ENCODE assay signal across 30 mouse cellular contexts in genomic region chr9:22162912-22163311, GRCm38 (mm10). TPM values are rescaled to one million over a fixed set of nuclear protein-coding genes. Genes with fewer than 3 reads are reported as not detected.
"Had no signal": no experiment of that assay in that cellular context is flagged by ENCODE, and none has a peak within 500 bp of the region (broad histone marks: within the 10 kb centered on the region; RNA-seq: fewer than 3 reads in every experiment).

No protein-coding gene starts in this region.

- ATAC-seq: forebrain, postnatal 0 days; hindbrain, embryonic 16.5 days; inflammation-experienced regulatory T-cells, adult 6 months had no signal

- H3K36me3 ChIP-seq: heart, embryonic 12.5 days; intestine, embryonic 15.5 days had no signal

- H3K27me3 ChIP-seq: intestine, embryonic 15.5 days had no signal

- H3K9ac ChIP-seq: forebrain, postnatal 0 days; heart, embryonic 12.5 days; hindbrain, embryonic 12.5 days; hindbrain, embryonic 14.5 days; intestine, embryonic 15.5 days; limb, embryonic 12.5 days; liver, embryonic 13.5 days had no signal

- DNase-seq: forebrain, postnatal 0 days; gastrocnemius, postnatal 14 days; gastrocnemius, postnatal 36 days; heart, adult 18-20 months; heart, postnatal 10 days; heart, postnatal 4 days; kidney, adult 18-20 months; kidney, adult 8-10 months; kidney, postnatal 14 days; kidney, postnatal 36 days; liver; liver, embryonic 13.5 days had no signal

- H3K9me3 ChIP-seq: intestine, embryonic 15.5 days; limb, embryonic 10.5 days; liver, embryonic 13.5 days had no signal

- H3K4me3 ChIP-seq: heart, embryonic 12.5 days; hindbrain, embryonic 10.5 days; hindbrain, embryonic 12.5 days; intestine, embryonic 15.5 days; layer of hippocampus, adult 2 months; left cerebral cortex, adult 2 months; limb, embryonic 10.5 days; limb, embryonic 12.5 days; liver, embryonic 13.5 days had no signal

- H3K4me2 ChIP-seq: heart, embryonic 12.5 days; hindbrain, embryonic 12.5 days; hindbrain, embryonic 14.5 days; intestine, embryonic 15.5 days; limb, embryonic 12.5 days; liver, embryonic 11.5 days; liver, embryonic 13.5 days had no signal

- H3K27ac ChIP-seq: hindbrain, embryonic 10.5 days; hindbrain, embryonic 12.5 days; hindbrain, embryonic 14.5 days; kidney, postnatal 0 days; layer of hippocampus, adult 2 months; left cerebral cortex, adult 2 months; limb, embryonic 10.5 days; limb, embryonic 12.5 days; liver, embryonic 13.5 days had no signal

RNA-seq across cellular contexts. Expression of gene Zfp872, which starts 25.0 kb away (rescaled TPM):
- total RNA-seq: gastrocnemius, adult 18-20 months; gastrocnemius, adult 8-10 months; gastrocnemius, postnatal 14 days; gastrocnemius, postnatal 36 days; layer of hippocampus, postnatal 25 days; left cerebral cortex, adult 2 months; left cerebral cortex, postnatal 36 days had no signal
- polyA plus RNA-seq: hindbrain, embryonic 10.5 days; inflammation-experienced regulatory T-cells, adult 6 months; large intestine, adult 2 months; liver, embryonic 13.5 days had no signal
